Mouse (Mus musculus) C2C12 (cell line): ENCODE measurements around the gene Ank2. TPM values are rescaled to one million over a fixed set of nuclear protein-coding genes. Genes with fewer than 3 reads are reported as not detected.

Experiments
- H3K27me3 ChIP-seq: one replicate; pipeline ENCODE4 v1.6.1; 2011; ENCODE audit not compliant: control insufficient read depth, insufficient read depth, insufficient read length
- H3K36me3 ChIP-seq: one replicate; pipeline ENCODE4 v1.6.1; 2011; ENCODE audit not compliant: control insufficient read depth, insufficient read depth
- H3K4me3 ChIP-seq: one replicate; pipeline ENCODE4 v1.5.1; 2011; ENCODE audit warnings: mild to moderate bottlenecking, control low read depth; ENCODE audit not compliant: poor library complexity, insufficient read depth, severe bottlenecking
- H3K79me2 ChIP-seq: one replicate; pipeline ENCODE4 v1.6.1; 2011; ENCODE audit not compliant: control insufficient read depth, insufficient read depth
- H3K79me3 ChIP-seq: one replicate; pipeline ENCODE4 v1.6.1; 2011; ENCODE audit warnings: low read depth, control low read depth
- H3ac ChIP-seq: one replicate; pipeline ENCODE3; 2011; ENCODE audit warnings: low read depth; ENCODE audit not compliant: control insufficient read depth, insufficient read length
- CEBPB ChIP-seq: IDR thresholded peaks from one replicate; pipeline ENCODE4 v1.6.1; 2011; ENCODE audit warnings: low read depth, mild to moderate bottlenecking, control low read depth, moderate library complexity
- CTCF ChIP-seq: IDR thresholded peaks from one replicate; pipeline ENCODE4 v1.5.1; 2011; ENCODE audit not compliant: control insufficient read depth, insufficient read depth, insufficient read length
- FOSL1 ChIP-seq: IDR thresholded peaks from one replicate; pipeline ENCODE4 v1.8.0; 2011; ENCODE audit warnings: mild to moderate bottlenecking, low read length; ENCODE audit not compliant: poor library complexity, insufficient read depth, severe bottlenecking
- MAX ChIP-seq: IDR thresholded peaks from one replicate; pipeline ENCODE4 v1.6.1; 2011; ENCODE audit warnings: mild to moderate bottlenecking, control low read depth
- MYOD1 ChIP-seq: IDR thresholded peaks from one replicate; pipeline ENCODE4 v1.6.1; 2011; ENCODE audit warnings: low read depth; ENCODE audit not compliant: control insufficient read depth, insufficient read length
- MYOG ChIP-seq: IDR thresholded peaks from one replicate; pipeline ENCODE4 v1.6.1; 2011; ENCODE audit not compliant: control insufficient read depth, insufficient read length; ENCODE audit errors: extremely low read depth
- USF1 ChIP-seq: IDR thresholded peaks from one replicate; pipeline ENCODE4 v1.6.1; 2011; ENCODE audit warnings: low read depth, mild to moderate bottlenecking, control low read depth, moderate library complexity
- polyA plus RNA-seq: library from polyadenylated mRNA; unstranded; fragments of >200 nt; fragmentation: generic; extraction: Trizol; gene quantifications from one replicate; pipeline ENCODE4 v1.2.1, GENCODE M21; 2012; ENCODE audit warnings: missing spikeins

Gene Ank2
- polyA plus RNA-seq, 1 experiment: 3.5 TPM

DNA sequence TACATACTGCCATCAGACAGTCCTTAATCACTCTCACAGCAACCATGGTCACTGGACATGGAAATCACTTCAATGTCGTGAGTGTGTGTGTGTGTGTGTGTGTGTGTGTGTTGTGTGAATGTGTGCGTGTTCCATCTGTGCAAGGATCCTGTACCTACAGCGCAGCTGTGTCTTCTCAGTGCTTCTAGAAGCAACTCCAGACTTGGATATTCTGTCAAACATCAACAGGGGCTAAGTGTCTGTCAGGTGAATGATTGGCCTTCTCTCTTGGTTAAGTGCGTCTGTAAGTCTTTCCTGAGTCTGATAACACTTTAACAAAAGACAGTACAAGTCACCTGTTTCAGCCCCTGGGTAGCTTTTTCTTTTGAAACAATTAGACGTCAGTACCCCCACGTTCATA, 25.0 kb downstream of the Ank2 start:
- H3K79me2 ChIP-seq: no peaks in the 10 kb centered on the region
- H3ac ChIP-seq: no peak overlapping the region
- no peak for TF ChIP-seq CEBPB
- no peak for TF ChIP-seq MAX
- no peak for TF ChIP-seq MYOD1
- no peak for TF ChIP-seq USF1
- TF ChIP-seq CTCF: no peak
- TF ChIP-seq MYOG: no peak
- TF ChIP-seq FOSL1: no peak
- no peaks in the 10 kb centered on the region for H3K79me3 ChIP-seq
- no peak overlapping the region for H3K4me3 ChIP-seq
- no peaks in the 10 kb centered on the region for H3K36me3 ChIP-seq
- no peaks in the 10 kb centered on the region for H3K27me3 ChIP-seq

DNA sequence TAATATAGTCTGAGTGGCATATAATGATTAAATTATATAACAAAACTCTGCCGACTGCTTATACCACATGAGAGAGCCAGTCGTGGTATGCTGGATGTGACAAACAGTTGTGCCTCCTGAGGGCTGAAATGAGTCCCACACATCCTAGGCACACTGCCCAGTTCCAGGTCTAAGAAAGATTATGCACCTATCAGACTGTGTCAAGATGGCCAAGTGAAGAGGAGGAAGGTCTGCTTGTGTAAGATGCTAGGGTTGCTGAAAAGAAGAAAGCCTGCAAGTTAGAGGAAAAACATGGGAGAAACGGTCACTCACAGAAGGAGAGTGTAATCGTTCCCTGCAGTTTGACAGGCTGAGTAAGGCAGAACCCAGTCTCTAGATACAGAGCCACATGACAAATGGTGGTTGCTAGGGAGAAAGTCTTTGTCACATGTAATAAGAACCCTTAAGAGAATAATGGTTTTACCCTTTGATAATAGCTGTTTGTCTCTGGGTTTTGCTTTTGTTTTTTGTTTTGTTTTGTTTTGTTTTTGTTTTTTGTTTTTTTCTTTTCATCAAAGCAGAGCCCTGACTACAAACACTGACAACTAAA, 29.9 kb downstream of the Ank2 start:
- H3K79me2 ChIP-seq: no peaks in the 10 kb centered on the region
- no peak overlapping the region for H3ac ChIP-seq
- no peak for TF ChIP-seq CEBPB
- no peak for TF ChIP-seq FOSL1
- no peak for TF ChIP-seq MAX
- no peak for TF ChIP-seq CTCF
- no peaks in the 10 kb centered on the region for H3K36me3 ChIP-seq
- no peaks in the 10 kb centered on the region for H3K79me3 ChIP-seq
- no peaks in the 10 kb centered on the region for H3K27me3 ChIP-seq
- H3K4me3 ChIP-seq: no peak overlapping the region

DNA sequence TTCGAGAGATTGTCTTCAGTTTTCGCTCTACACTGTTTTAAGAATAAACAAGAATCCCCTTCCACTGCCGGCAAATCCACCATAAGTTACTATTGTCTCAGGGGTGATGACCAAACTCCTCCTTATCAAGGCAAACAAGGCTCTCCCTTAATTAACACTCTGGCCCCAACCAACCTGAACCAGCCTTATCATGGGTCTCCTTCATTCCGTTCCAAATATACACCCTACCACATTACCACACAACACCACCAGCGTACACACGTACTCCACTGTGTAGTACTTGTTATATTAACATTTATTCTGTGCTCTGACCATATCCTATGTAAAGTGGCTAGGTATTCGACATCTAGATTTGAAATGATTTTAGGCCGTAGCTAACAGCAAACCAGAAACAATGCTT, 30.6 kb downstream of the Ank2 start:
- H3K4me3 ChIP-seq: no peak overlapping the region
- H3K27me3 ChIP-seq: no peaks in the 10 kb centered on the region
- H3K79me2 ChIP-seq: no peaks in the 10 kb centered on the region
- H3K79me3 ChIP-seq: no peaks in the 10 kb centered on the region
- no peak overlapping the region for H3ac ChIP-seq
- TF ChIP-seq MYOG (no peak), CTCF (no peak), MAX (no peak), FOSL1 (no peak), USF1 (no peak), MYOD1 (no peak), CEBPB (no peak)
- H3K36me3 ChIP-seq: no peaks in the 10 kb centered on the region

DNA sequence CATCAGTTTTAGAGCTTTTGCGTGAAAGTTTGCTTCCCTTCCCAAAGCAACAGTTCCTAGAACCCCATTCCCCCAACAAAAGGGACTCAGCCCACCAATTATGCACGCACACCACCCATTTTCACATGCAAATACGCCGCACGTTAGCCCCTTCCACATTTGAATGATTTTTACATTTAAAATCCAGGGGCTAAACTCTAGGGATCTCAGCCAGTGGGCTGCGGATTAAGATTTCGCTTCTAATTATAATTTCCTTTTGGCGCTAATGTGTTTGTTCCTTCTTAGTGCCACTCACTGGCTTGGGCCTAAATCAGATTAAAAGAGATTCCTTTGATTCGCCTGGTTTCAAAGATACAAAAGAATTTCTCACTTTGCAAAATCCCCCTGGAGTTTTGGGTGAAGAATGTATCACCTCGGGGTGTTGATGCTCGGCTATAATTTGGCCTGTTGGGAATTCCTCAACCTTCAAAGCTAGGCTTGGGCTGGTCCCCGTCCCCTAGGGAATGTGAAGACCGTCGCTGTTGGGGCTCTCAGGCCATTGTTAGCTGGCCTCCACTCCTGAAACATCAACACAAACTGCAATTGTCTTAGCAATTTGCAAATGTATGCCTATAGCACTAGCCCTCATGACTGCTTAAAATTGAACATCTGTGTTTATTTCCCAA, 35.2 kb downstream of the Ank2 start:
- H3K4me3 ChIP-seq: no peak overlapping the region
- no peaks in the 10 kb centered on the region for H3K79me2 ChIP-seq
- TF ChIP-seq USF1 (no peak), MAX (no peak), MYOD1 (no peak), FOSL1 (no peak), CEBPB (no peak), MYOG (no peak)
- H3K79me3 ChIP-seq: no peaks in the 10 kb centered on the region
- H3ac ChIP-seq: no peak overlapping the region
- no peaks in the 10 kb centered on the region for H3K36me3 ChIP-seq
- no peaks in the 10 kb centered on the region for H3K27me3 ChIP-seq

DNA sequence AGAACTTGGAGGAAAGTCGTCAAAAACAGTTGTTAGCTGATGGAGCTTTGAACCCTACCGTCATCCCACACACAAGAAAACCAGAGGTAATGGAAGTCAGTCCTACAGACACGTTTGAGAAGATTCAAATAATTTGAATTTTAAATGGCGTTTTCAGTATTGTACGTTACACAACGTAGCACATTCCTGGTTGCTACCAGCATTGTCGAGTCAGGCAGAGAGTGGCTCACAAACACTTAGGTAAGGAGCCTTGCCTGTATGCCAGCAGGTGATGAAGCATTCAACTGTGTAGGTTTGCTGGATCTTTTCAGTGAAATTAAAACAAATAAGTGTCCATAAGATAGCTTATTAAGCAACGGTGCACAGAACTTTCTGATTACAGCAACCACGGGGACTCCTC, 36.0 kb downstream of the Ank2 start:
- no peak overlapping the region for H3K4me3 ChIP-seq
- H3ac ChIP-seq: no peak overlapping the region
- no peaks in the 10 kb centered on the region for H3K27me3 ChIP-seq
- no peak for TF ChIP-seq MYOD1
- no peak for TF ChIP-seq MAX
- TF ChIP-seq USF1: no peak
- no peak for TF ChIP-seq CTCF
- no peak for TF ChIP-seq CEBPB
- no peak for TF ChIP-seq FOSL1
- TF ChIP-seq MYOG: no peak
- H3K36me3 ChIP-seq: no peaks in the 10 kb centered on the region
- H3K79me2 ChIP-seq: no peaks in the 10 kb centered on the region
- H3K79me3 ChIP-seq: no peaks in the 10 kb centered on the region

DNA sequence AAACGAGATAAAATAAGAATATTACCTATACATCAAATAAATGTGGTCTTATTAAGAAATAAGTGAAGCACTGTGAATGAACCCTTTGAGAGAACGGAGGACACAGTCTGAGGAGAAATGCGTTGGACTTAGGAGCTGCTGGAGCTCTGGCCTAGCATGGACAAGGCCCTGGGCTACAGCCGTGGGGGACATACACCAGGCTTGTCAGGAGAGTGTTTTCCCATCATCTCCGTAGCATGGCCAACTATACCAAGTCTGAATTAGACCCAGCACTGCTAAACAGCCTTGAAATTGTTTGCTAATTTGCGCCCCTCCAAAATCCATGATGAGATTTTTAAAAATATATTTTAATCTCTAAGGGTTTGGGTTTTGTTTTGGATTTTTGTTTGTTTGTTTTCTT, 36.7 kb downstream of the Ank2 start:
- no peak overlapping the region for H3K4me3 ChIP-seq
- H3K79me2 ChIP-seq: no peaks in the 10 kb centered on the region
- H3K79me3 ChIP-seq: no peaks in the 10 kb centered on the region
- H3K36me3 ChIP-seq: no peaks in the 10 kb centered on the region
- no peaks in the 10 kb centered on the region for H3K27me3 ChIP-seq
- no peak for TF ChIP-seq FOSL1
- no peak for TF ChIP-seq MYOG
- no peak for TF ChIP-seq MYOD1
- TF ChIP-seq MAX: no peak
- TF ChIP-seq CEBPB: no peak
- no peak for TF ChIP-seq CTCF
- no peak for TF ChIP-seq USF1
- no peak overlapping the region for H3ac ChIP-seq
